ENCODE assay signal across 8 mouse cellular contexts in the genomic region with DNA sequence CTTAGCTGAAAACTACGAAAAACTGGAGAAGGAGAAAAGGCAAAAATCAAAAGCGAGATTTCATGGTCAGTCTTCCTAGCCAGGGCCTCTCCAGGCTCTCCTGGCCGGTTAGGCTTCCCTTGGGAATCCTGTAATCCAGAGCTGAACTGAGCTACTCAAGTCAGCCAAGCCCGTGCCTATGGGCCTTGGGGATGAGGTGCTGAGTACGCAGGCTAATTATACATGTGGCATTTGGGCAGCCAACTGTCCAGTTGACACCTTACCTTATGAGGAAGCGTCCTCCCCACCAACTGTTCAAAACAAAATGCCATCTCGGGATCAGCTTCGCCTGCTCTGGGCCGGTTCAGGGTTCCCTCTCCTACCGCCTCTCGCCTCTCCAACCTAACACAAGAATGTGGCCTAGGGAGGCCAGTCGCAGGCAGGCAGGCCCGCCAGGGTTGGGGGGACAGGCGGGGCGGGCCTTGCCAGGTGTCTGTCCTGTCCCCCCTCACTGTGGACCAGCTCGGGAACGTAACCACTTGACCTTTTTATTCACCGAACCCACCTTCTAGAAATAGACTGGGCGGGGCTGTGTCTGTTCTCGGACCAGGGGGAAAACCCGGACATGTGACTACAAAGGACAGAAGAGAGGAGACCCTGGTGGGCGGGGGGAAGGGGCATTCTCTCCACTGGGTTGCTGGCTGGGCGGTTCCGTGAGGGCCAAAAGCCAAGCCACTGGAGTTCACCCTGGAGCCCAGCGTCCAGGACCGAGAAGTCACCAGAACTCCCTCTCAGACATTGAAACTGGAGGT. TPM values are rescaled to one million over a fixed set of nuclear protein-coding genes. Genes with fewer than 3 reads are reported as not detected.
DNase-seq lines count a peak whose midpoint lies in the region; ATAC-seq lines count a peak whose summit lies in the region.

No protein-coding gene starts in this region.

- H3K9me3 ChIP-seq in hindbrain, embryonic 12.5 days (replicated peaks), result no peaks in the 10 kb centered on the region
- no peaks in the 10 kb centered on the region for H3K9me3 ChIP-seq in liver, embryonic 11.5 days (ENCODE audit: control insufficient read depth, low read length)
- no peaks in the 10 kb centered on the region for H3K9me3 ChIP-seq in neural tube, embryonic 14.5 days (ENCODE audit: control insufficient read depth, low read length)

- H3K9ac ChIP-seq in hindbrain, embryonic 12.5 days, result peak overlapping the region; percentile 78
- peak overlapping the region; percentile 73 for H3K9ac ChIP-seq in liver, embryonic 11.5 days (ENCODE audit: low read depth, low read length)
- peak overlapping the region; percentile 75 for H3K9ac ChIP-seq in neural tube, embryonic 14.5 days (replicated peaks; ENCODE audit: low read depth, low read length)

- H3K36me3 ChIP-seq in hindbrain, embryonic 12.5 days, result no peaks in the 10 kb centered on the region
- no peaks in the 10 kb centered on the region for H3K36me3 ChIP-seq in liver, embryonic 11.5 days (ENCODE audit: control insufficient read depth, insufficient read depth, low read length)
- no peaks in the 10 kb centered on the region for H3K36me3 ChIP-seq in neural tube, embryonic 14.5 days (ENCODE audit: control insufficient read depth, insufficient read depth, low read length)

- H3K4me1 ChIP-seq in hindbrain, embryonic 12.5 days, result peaks cover 35% of the 10 kb centered on the region
- peaks cover 18% of the 10 kb centered on the region for H3K4me1 ChIP-seq in liver, embryonic 11.5 days (replicated peaks; ENCODE audit: control insufficient read depth, insufficient read depth, low read length)
- H3K4me1 ChIP-seq in neural tube, embryonic 14.5 days (ENCODE audit: control insufficient read depth, insufficient read depth, low read length), result peaks cover 23% of the 10 kb centered on the region; the same call in 1 of the 2 replicates

- H3K27ac ChIP-seq in hindbrain, embryonic 12.5 days, result peak overlapping the region; percentile 85
- H3K27ac ChIP-seq in liver, embryonic 11.5 days (ENCODE audit: low read depth, low read length), result no peak overlapping the region
- H3K27ac ChIP-seq in neural tube, embryonic 14.5 days (ENCODE audit: low read depth, low read length), result peak overlapping the region; percentile 83

- WGBS in hindbrain, embryonic 12.5 days, result 6% methylated on average over 26 of the region's 26 CpGs
- 20% methylated on average over 26 of the region's 26 CpGs for WGBS in liver, embryonic 11.5 days
- WGBS in neural tube, embryonic 14.5 days, result 6% methylated on average over 26 of the region's 26 CpGs

- peak; percentile 39 to 50 for DNase-seq in cerebellum, postnatal 10 days
- DNase-seq in cerebellum, adult 11-12 months, result no peak
- DNase-seq in adrenal gland, postnatal 25 days, result peak; percentile 23
- peak; percentile 87 for DNase-seq in gastrocnemius, adult 18-20 months (ENCODE audit: low spot score)
- no peak for DNase-seq in liver, embryonic 11.5 days (ENCODE audit: low spot score)
- no peak for DNase-seq in spleen, postnatal 36 days (ENCODE audit: low spot score in 2 of 2)

- ATAC-seq in hindbrain, embryonic 12.5 days (ENCODE audit: low FRiP score), result no peak
- ATAC-seq in liver, embryonic 11.5 days (replicated peaks; ENCODE audit: low FRiP score), result no peak
- ATAC-seq in neural tube, embryonic 14.5 days (ENCODE audit: low read depth), result no peak

- peaks cover 32% of the 10 kb centered on the region for H3K27me3 ChIP-seq in hindbrain, embryonic 12.5 days
- peaks cover 41% of the 10 kb centered on the region for H3K27me3 ChIP-seq in liver, embryonic 11.5 days (replicated peaks; ENCODE audit: control insufficient read depth, insufficient read depth, low read length)
- H3K27me3 ChIP-seq in neural tube, embryonic 14.5 days (ENCODE audit: control insufficient read depth, insufficient read depth, low read length), result peaks cover 6% of the 10 kb centered on the region; the same call in 1 of the 2 replicates

- peak overlapping the region; percentile 98 for H3K4me2 ChIP-seq in hindbrain, embryonic 12.5 days (replicated peaks)
- H3K4me2 ChIP-seq in liver, embryonic 11.5 days, result peak overlapping the region; percentile 95
- peak overlapping the region; percentile 92 for H3K4me2 ChIP-seq in neural tube, embryonic 14.5 days (ENCODE audit: low read depth, low read length)

- H3K4me3 ChIP-seq in hindbrain, embryonic 12.5 days, result peak overlapping the region; percentile 55
- H3K4me3 ChIP-seq in liver, embryonic 11.5 days (ENCODE audit: low read depth, low read length), result peak overlapping the region; percentile 62
- peak overlapping the region; percentile 54 for H3K4me3 ChIP-seq in neural tube, embryonic 14.5 days (ENCODE audit: low read depth, low read length)

RNA-seq across cellular contexts. Expression of a gene that starts 7.8 kb away (rescaled TPM):
- total RNA-seq in adrenal gland, postnatal 25 days (2021), result 10.9 and 16.0 TPM in 2 replicates
- 100 to 1,000 TPM; 138 to 186 TPM for total RNA-seq in gastrocnemius, adult 18-20 months (2021)
- polyA plus RNA-seq in hindbrain, embryonic 12.5 days (2016; fragmentation: Nextera tagmentation; extraction: Ambion mirVana), result 50.9 and 55.3 TPM in 2 replicates
- polyA plus RNA-seq in liver, embryonic 11.5 days (2014; fragmentation: Nextera tagmentation; extraction: Ambion mirVana), result 37.0 and 37.1 TPM in 2 replicates
- polyA plus RNA-seq in neural tube, embryonic 14.5 days (2014; fragmentation: Nextera tagmentation; extraction: Ambion mirVana), result 40.9 and 51.2 TPM in 2 replicates

RNA-seq across cellular contexts. Expression of a gene that starts 8.4 kb away (rescaled TPM):
- 109 and 115 TPM in 2 replicates for total RNA-seq in adrenal gland, postnatal 25 days (2021)
- 10 to 100 TPM; 44.7 to 46.5 TPM for total RNA-seq in gastrocnemius, adult 18-20 months (2021)
- polyA plus RNA-seq in hindbrain, embryonic 12.5 days (2016; fragmentation: Nextera tagmentation; extraction: Ambion mirVana), result 283 and 308 TPM in 2 replicates
- polyA plus RNA-seq in liver, embryonic 11.5 days (2014; fragmentation: Nextera tagmentation; extraction: Ambion mirVana), result 247 and 252 TPM in 2 replicates
- 321 and 328 TPM in 2 replicates for polyA plus RNA-seq in neural tube, embryonic 14.5 days (2014; fragmentation: Nextera tagmentation; extraction: Ambion mirVana)

RNA-seq across cellular contexts. Expression of a gene that starts 53.6 kb away (rescaled TPM):
- total RNA-seq in adrenal gland, postnatal 25 days (2021), result 3.9 and 4.2 TPM in 2 replicates
- 1 to 10 TPM; 1.5 to 1.9 TPM for total RNA-seq in gastrocnemius, adult 18-20 months (2021)
- 0.41 and 0.90 TPM in 2 replicates for polyA plus RNA-seq in hindbrain, embryonic 12.5 days (2016; fragmentation: Nextera tagmentation; extraction: Ambion mirVana)
- polyA plus RNA-seq in liver, embryonic 11.5 days (2014; fragmentation: Nextera tagmentation; extraction: Ambion mirVana), result 0.78 and 0.93 TPM in 2 replicates
- 0.43 and 0.83 TPM in 2 replicates for polyA plus RNA-seq in neural tube, embryonic 14.5 days (2014; fragmentation: Nextera tagmentation; extraction: Ambion mirVana)

Comparison
In these comparisons a context has a peak if more than half of its experiments do, and no peak if none do; other contexts are left out.
1. DNase-seq: peak in cerebellum, postnatal 10 days (2 of 2), adrenal gland, postnatal 25 days (single experiment) and gastrocnemius, adult 18-20 months (single experiment); none in cerebellum, adult 11-12 months (single experiment), liver, embryonic 11.5 days (single experiment) and spleen, postnatal 36 days (0 of 2).
2. Peak in every context shown above with its lines, with median percentiles within 50 percentile points of each other: H3K4me2 ChIP-seq, H3K4me3 ChIP-seq and H3K9ac ChIP-seq.